Mouse (Mus musculus) MN1 (cell line): ENCODE measurements around the gene Abi3.

Source experiments
- DNase-seq: peaks from one replicate; pipeline ENCODE4 v3.0.0-alpha.2; 2016; ENCODE audit warnings: low spot score

Gene Abi3

DNA sequence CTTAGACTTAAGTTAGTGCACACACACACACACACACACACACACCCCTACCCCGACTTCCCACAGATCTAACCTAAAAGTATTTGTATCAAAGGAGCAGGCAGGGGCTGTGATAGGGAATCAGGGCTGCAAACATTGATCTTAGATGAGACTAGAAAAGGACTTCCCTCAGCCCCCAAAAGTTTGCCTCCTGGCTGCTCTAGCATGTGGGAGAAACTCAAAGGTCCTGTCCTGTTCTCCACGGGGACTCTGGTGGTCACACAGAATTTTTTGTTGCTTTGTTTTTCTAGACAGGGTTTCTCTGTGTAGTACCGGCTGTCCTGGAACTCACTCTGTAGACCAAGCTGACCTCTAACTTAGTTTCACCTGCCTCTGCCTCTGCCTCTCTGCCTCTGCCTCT, 16.7 kb downstream of the Abi3 start:
- DNase-seq: no peak

GRCm38 (mm10) chr11:95824877-95825243, 17.4 kb downstream of the Abi3 start:
- DNase-seq: peak; percentile 28

DNA sequence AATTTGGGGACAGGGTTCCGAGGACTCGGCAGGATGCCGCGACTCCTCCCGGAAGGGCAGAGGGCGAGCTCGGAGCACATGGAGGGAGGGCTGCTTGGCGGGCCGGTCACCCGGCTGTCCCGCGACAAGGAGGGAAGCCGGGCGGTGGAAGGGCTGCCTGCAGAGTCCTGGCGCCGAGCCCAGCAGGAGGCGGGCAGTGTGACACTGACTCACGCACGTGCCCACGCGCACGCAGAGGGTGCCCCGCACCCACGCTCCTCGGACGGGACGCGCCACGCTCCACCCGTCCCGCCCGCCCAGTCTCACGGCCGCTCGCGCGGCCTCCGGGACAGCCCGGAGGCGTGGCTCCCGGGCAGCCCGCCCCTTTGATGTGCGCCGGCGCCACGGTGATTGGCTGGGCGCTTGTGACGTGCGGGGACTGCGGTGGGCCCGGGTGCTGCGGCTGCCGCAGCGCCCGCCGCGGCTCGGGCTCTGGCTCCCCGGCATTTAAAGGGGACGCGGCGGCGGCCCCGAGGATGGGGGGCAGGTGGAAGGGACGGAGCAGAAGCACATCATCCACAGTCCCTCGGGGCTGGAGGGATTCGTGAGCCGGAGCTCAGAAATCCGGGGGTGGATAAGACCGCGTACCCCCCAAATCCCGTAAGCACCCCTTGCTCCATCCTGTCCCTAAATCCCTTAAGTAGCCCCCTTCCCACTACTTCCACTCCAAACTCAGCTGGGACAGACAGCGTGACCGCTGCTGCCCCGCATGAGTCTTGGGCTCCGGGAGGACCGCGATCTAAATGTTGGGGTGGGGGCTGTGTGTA, 18.0 kb downstream of the Abi3 start, which contains the start of gene Phospho1:
Phospho1 (plus strand) TSS at position 429 of the 806 bp plus-strand sequence.
- DNase-seq: peak; percentile 94

- DNase-seq: no peak
Measured at GRCm38 (mm10) chr11:95822437-95822836, 19.8 kb downstream of the Abi3 start.

- no peak for DNase-seq
Measured at GRCm38 (mm10) chr11:95821511-95821910, 20.8 kb downstream of the Abi3 start.

GRCm38 (mm10) chr11:95819138-95819537, 23.1 kb downstream of the Abi3 start:
- DNase-seq: no peak

GRCm38 (mm10) chr11:95815412-95815811, 26.9 kb downstream of the Abi3 start:
- DNase-seq: no peak

DNA sequence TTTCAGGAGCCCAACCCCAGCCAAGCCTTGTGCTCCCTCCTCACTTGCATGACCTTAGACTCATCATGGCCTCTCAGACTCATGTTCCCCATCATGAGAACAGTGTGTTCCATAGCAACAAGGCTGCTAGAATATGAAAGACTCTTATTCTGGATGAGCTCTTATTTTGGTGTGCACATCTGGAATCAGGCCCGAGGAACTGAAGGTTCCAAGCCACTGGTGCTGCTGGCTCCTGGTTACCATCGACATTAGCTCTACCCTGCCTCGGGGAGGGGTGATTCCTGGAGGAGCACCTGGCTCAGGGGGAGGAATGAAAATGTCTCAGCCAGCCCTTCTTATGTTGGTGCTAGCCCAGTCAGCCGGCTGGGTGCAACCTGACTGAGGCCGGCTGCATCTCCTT, 27.4 kb downstream of the Abi3 start:
- DNase-seq: no peak

- no peak for DNase-seq
Measured at GRCm38 (mm10) chr11:95814101-95814500, 28.2 kb downstream of the Abi3 start.

DNA sequence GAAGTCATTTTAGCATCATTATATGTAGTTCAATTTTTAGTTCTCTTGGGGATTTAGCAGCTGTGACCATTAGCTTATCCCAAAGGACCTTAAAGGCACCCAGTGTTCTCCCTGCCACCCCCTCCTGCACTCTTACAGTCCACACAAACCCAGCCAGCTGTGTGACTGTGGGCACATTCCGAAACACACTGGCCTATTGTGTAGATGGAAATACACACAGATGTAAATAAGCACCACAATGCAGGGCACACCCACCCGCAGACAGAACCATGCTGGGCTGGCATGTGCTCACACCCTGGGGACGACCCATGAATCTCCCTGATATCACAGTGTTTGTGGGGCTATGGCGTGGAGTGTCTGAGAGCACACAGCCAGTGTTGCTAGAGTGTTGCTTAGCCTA, 30.1 kb downstream of the Abi3 start:
- no peak for DNase-seq

GRCm38 (mm10) chr11:95811741-95812140, 30.5 kb downstream of the Abi3 start:
- DNase-seq: no peak

- no peak for DNase-seq
Measured at GRCm38 (mm10) chr11:95810828-95811227, 31.4 kb downstream of the Abi3 start.

- no peak for DNase-seq
Measured at GRCm38 (mm10) chr11:95809603-95810002, 32.7 kb downstream of the Abi3 start.

- no peak for DNase-seq
Measured at GRCm38 (mm10) chr11:95808448-95809011, 33.7 kb downstream of the Abi3 start.

GRCm38 (mm10) chr11:95807884-95808283, 34.4 kb downstream of the Abi3 start:
- no peak for DNase-seq

DNA sequence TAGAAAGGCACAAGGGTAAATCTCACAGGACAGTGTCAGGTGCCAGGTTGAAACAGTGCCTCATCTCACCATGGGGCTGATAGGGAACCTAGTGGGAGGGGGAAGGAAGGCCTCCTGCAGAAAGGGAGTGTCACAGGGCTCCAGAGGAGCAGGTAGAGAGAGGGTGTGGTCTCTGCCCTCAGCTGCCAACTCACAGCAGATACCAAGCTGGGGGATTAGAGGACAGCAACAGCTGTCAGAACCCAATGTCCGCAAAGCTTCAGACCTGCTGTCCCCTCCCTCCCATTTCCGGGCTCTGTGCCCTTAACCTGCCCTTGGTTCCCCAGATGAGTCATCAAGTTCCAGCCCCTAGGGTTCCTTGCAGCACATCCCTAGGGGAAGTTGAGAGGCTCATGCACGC, 36.7 kb downstream of the Abi3 start:
- peak; percentile 50 for DNase-seq

DNA sequence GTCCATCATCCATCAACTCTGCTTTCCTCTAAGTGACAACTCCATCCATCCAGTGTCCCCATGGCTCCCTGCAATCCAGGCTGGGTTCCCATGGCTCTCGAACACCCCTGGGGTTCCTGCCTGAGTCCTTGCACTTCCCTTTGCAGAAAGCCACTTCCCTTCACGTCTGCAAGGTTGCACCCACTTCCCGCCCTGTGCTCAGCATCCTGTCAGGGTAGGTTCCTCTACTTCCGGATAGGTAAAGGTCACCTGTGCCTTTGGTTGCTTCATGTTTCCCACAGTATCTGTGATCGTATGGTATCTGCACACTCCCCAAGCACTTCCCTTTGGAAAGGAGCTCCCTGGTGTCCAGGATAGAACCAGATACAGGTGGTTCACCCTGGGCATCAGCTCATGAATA, 37.3 kb downstream of the Abi3 start:
- no peak for DNase-seq

DNA sequence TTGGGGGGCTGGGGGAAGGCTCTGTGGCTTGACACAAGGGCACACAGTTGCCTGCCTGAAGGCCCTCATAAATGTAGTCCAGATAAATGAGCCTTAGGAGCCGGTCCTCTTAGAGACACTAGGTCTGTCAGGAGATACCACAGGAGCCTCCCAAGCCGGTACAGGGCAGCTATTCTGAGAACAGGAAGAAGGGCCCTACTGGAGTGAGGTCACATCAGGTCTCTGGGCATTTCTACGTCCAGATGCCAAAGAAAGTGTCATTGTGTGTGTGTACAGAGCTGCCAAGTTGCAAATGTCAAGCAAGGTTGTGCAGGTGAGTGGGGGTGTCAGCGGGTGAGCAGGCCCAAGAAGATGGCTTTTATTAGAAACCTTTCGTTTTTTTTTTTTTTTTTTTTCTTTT, 46.7 kb downstream of the Abi3 start:
- DNase-seq: no peak

GRCm38 (mm10) chr11:95794201-95794600, 48.1 kb downstream of the Abi3 start:
- no peak for DNase-seq

GRCm38 (mm10) chr11:95792950-95793509, 49.2 kb downstream of the Abi3 start:
- DNase-seq: no peak

- no peak for DNase-seq
Measured at GRCm38 (mm10) chr11:95791787-95792186, 50.5 kb downstream of the Abi3 start.

DNA sequence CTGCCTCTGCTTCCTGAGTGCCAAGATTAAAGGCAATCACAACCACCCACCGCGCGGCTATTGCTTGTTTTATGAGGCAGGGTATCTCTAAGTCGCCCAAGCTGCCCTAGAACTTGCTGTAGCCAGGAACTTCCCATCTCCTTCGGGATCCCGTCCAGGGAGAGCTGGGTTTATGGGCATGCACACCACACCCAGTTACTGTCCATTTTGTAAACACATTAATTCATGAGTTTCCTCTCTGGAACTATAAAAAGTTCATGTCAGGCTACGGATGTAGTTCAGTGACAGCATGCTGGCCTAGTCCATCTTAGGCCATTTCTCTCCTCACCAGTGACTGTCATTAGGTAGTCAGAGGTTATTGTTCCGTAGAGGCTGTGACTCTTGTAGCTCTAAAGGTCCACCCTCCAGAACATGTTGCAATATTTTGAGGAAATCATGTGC, 52.8 kb downstream of the Abi3 start:
- no peak for DNase-seq

GRCm38 (mm10) chr11:95786511-95786910, 55.8 kb downstream of the Abi3 start:
- DNase-seq: no peak
